Mouse (Mus musculus) kidney, embryonic 16.5 days (tissue): Measurements from ENCODE around the gene Sdr39u1. TPM values are rescaled to one million over a fixed set of nuclear protein-coding genes. Genes with fewer than 3 reads are reported as not detected.

Source experiments
- ATAC-seq: fragments of 200-750 bp; cut with Nextera tagmentation; 2 replicates; pipeline ENCODE4 v1.8.0; 2017; ENCODE audit warnings: moderate TSS enrichment; ENCODE audit not compliant: low FRiP score, low TSS enrichment
- H3K27ac ChIP-seq: fragments of 300-500 bp; sonication (generic); 2 replicates; pipeline ENCODE4 v1.5.1; 2014; ENCODE audit warnings: low read length
- H3K27me3 ChIP-seq: fragments of 300-500 bp; sonication (generic); 2 replicates; pipeline ENCODE4 v1.6.1; 2014; ENCODE audit warnings: low read length, control low read depth, mixed read lengths; ENCODE audit not compliant: insufficient read depth
- H3K36me3 ChIP-seq: fragments of 300-500 bp; sonication (generic); 2 replicates; pipeline ENCODE4 v1.6.1; 2014; ENCODE audit warnings: low read length, control low read depth, mixed read lengths; ENCODE audit not compliant: insufficient read depth
- H3K4me1 ChIP-seq: fragments of 300-500 bp; sonication (generic); 2 replicates; pipeline ENCODE4 v1.6.1; 2014; ENCODE audit warnings: low read length, control low read depth, mixed read lengths; ENCODE audit not compliant: insufficient read depth
- H3K4me2 ChIP-seq: fragments of 300-500 bp; sonication (generic); replicated peaks from 2 replicates; pipeline ENCODE4 v1.6.1; 2014; ENCODE audit warnings: low read depth, low read length
- H3K4me3 ChIP-seq: fragments of 300-500 bp; sonication (generic); 2 replicates; pipeline ENCODE4 v1.5.1; 2014; ENCODE audit warnings: mild to moderate bottlenecking, low read length
- H3K9ac ChIP-seq: fragments of 300-500 bp; sonication (generic); replicated peaks from 2 replicates; pipeline ENCODE4 v1.6.1; 2014; ENCODE audit warnings: low read length
- H3K9me3 ChIP-seq: fragments of 300-500 bp; sonication (generic); 2 replicates; pipeline ENCODE4 v1.6.1; 2016; ENCODE audit warnings: low read length, control low read depth
- WGBS: fragments of 180-500 bp; shearing (Covaris S2); extraction: QIAGEN DNeasy Blood & Tissue Kit; methylation state at CpG from one replicate; pipeline ENCODE4 v1.1.7; 2014; 5-methylcytosine and 5-hydroxymethylcytosine counted together
- polyA plus RNA-seq: library from polyadenylated mRNA; unstranded; fragments of >200 nt; fragmentation: Nextera tagmentation; extraction: Ambion mirVana; gene quantifications from 2 replicates; pipeline ENCODE4 v1.2.1, GENCODE M21; 2015

Gene Sdr39u1
- polyA plus RNA-seq, 1 experiment from 2014 or later = 75.8 TPM

- Histone ChIP-seq H3K4me3 (no peak overlapping the region), H3K36me3 (no peaks in the 10 kb centered on the region), H3K27me3 (no peaks in the 10 kb centered on the region), H3K4me1 (no peaks in the 10 kb centered on the region), H3K4me2 (0 out of 2 replicates have a peak overlapping the region, but pooled peaks have one; percentile 15), H3K27ac (no peak overlapping the region), H3K9me3 (no peaks in the 10 kb centered on the region), H3K9ac (peak overlapping the region; percentile 38; the same call in 1 of the 2 replicates)
- peak; percentile 85 for ATAC-seq
- WGBS = 39% methylated on average over 14 of the region's 14 CpGs
Measured at GRCm38 (mm10) chr14:55918240-55919082, 18.4 kb upstream of the Sdr39u1 start.

DNA sequence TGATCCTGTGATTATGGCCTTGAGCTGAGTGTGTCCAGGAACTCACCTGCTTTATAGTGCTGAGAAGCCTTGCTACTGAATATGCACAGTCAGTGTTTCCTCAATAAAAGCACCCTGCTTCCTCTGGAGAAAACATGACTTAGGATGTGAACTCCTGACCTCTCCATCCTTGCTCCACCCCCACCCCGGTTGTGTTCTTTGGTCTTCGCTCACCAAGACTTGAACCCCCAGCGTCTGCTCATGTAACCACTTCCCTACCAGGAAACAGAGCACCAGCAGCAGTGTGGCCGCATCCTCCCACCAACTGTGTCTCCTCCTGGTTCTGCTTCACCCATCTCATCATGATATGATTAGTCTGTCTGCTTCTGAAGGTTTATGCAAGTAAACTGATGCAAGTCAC, 13.3 kb upstream of the Sdr39u1 start:
- Histone ChIP-seq H3K9me3 (no peaks in the 10 kb centered on the region), H3K36me3 (no peaks in the 10 kb centered on the region), H3K9ac (no peak overlapping the region), H3K4me3 (no peak overlapping the region), H3K4me2 (no peak overlapping the region), H3K4me1 (no peaks in the 10 kb centered on the region), H3K27ac (no peak overlapping the region), H3K27me3 (no peaks in the 10 kb centered on the region)
- ATAC-seq = no peak
- WGBS = 36% methylated on average over 4 of the region's 4 CpGs

GRCm38 (mm10) chr14:55905518-55905917, 5.4 kb upstream of the Sdr39u1 start:
- whole genome bisulfite sequencing = 35% methylated on average over 1 of the region's 1 CpGs
- Histone ChIP-seq H3K27me3 (no peaks in the 10 kb centered on the region; the same call in 1 of the 2 replicates), H3K4me1 (peaks cover 7% of the 10 kb centered on the region), H3K36me3 (no peaks in the 10 kb centered on the region), H3K9me3 (no peaks in the 10 kb centered on the region), H3K9ac (no peak overlapping the region), H3K4me2 (no peak overlapping the region), H3K27ac (no peak overlapping the region), H3K4me3 (no peak overlapping the region)
- ATAC-seq = no peak

DNA sequence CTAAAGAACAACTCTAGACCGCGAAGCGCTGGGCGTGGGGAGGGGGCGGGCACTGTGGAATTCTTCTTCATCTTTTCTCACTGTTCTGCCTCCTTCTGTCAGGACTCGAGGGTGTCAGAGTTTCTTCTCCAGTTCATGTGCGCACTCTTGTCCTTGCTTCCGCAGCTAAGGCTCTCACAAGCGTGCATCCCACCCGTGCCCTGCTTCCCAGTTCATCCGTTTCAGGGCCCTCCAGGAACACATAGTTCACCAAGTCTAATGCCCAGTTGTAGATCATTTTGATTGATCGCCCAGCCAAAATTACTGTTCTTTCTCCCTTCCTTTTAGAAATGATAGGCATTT, 292 bp upstream of the Sdr39u1 start:
- 3% methylated on average over 12 of the region's 12 CpGs for WGBS
- Histone ChIP-seq H3K27me3 (no peaks in the 10 kb centered on the region), H3K36me3 (peaks cover 22% of the 10 kb centered on the region), H3K27ac (peak overlapping the region; percentile 83), H3K9me3 (no peaks in the 10 kb centered on the region), H3K4me3 (peak overlapping the region; percentile 59), H3K4me1 (peaks cover 16% of the 10 kb centered on the region), H3K4me2 (peak overlapping the region; percentile 81), H3K9ac (peak overlapping the region; percentile 83)
- ATAC-seq = peak; percentile 40; the same call in 1 of the 2 replicates

DNA sequence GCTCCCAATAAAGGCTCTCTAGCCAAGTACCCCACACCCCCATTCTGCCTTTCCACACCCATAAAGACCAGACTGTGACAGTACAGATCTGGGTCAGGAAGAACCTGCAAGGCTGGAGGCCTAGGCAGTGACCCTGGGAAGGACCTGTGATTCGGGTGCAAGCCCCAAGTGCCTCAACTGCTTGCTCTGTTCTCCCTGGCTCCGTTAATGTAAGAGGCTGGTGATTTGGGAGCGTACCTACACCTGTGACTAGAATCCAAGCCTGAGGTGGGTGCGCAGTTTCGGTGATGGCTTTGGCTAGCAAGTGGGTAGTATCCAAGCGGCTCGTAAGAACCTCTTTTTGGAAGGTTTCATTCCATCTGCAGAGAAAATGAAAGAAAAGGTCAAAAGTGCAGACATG, 1.1 kb downstream of the Sdr39u1 start:
- no peak overlapping the region for H3K4me3 ChIP-seq

GRCm38 (mm10) chr14:55897671-55898070, 2.4 kb downstream of the Sdr39u1 start:
- H3K9me3 ChIP-seq = no peaks in the 10 kb centered on the region
- no peak overlapping the region for H3K9ac ChIP-seq
- H3K4me3 ChIP-seq = no peak overlapping the region
- peaks cover 46% of the 10 kb centered on the region for H3K36me3 ChIP-seq
- no peak overlapping the region for H3K27ac ChIP-seq
- H3K4me1 ChIP-seq = peaks cover 16% of the 10 kb centered on the region
- 92% methylated on average over 12 of the region's 12 CpGs for WGBS
- no peak overlapping the region for H3K4me2 ChIP-seq
- no peaks in the 10 kb centered on the region for H3K27me3 ChIP-seq
- ATAC-seq = no peak

More for the DNA sequence above, 1.1 kb downstream of the Sdr39u1 start:
- no peak for ATAC-seq
- H3K9ac ChIP-seq = 0 out of 2 replicates have a peak overlapping the region, but pooled peaks have one; percentile 83
- H3K9me3 ChIP-seq = no peaks in the 10 kb centered on the region
- 89% methylated on average over 7 of the region's 7 CpGs for WGBS
- no peaks in the 10 kb centered on the region for H3K27me3 ChIP-seq
- peaks cover 37% of the 10 kb centered on the region for H3K36me3 ChIP-seq
- no peak overlapping the region for H3K27ac ChIP-seq
- peak overlapping the region; percentile 81 for H3K4me2 ChIP-seq
- peaks cover 16% of the 10 kb centered on the region for H3K4me1 ChIP-seq

GRCm38 (mm10) chr14:55886571-55887382, 13.3 kb downstream of the Sdr39u1 start:
- Histone ChIP-seq H3K4me3 (peak overlapping the region; percentile 84; the same call in 1 of the 2 replicates), H3K9me3 (no peaks in the 10 kb centered on the region), H3K4me1 (peaks cover 25% of the 10 kb centered on the region), H3K4me2 (peak overlapping the region; percentile 65), H3K36me3 (peaks cover 48% of the 10 kb centered on the region), H3K27ac (no peak overlapping the region), H3K27me3 (no peaks in the 10 kb centered on the region), H3K9ac (no peak overlapping the region)
- no peak for ATAC-seq
- 78% methylated on average over 24 of the region's 24 CpGs for WGBS

DNA sequence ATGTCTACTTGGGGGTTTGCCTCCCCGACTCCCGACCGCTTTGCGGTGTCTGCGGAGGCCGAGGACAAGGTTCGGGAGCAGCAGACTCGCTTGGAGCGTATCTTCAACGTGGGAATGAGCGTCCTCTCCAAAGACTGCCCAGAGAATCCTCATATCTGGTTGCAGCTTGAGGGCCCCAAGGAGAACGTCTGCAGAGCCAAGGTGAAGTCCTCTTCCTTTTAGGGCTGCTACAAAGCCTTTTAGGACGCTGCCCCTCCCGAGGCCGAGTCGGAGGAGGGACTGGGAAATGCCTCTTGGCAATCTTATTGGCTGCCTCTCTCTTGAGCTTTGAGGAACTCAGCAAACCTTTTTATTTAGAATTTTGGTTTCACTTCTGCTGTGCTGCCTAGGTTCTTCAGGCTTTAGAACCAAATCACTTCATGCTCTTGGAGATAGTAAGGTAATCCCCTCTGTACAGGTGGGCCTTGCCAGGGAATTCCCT, 14.3 kb downstream of the Sdr39u1 start:
- Histone ChIP-seq H3K4me3 (peak overlapping the region; percentile 84), H3K9ac (peak overlapping the region; percentile 93), H3K4me2 (peak overlapping the region; percentile 65), H3K4me1 (peaks cover 25% of the 10 kb centered on the region), H3K36me3 (peaks cover 40% of the 10 kb centered on the region), H3K27ac (peak overlapping the region; percentile 98), H3K9me3 (no peaks in the 10 kb centered on the region), H3K27me3 (no peaks in the 10 kb centered on the region)
- ATAC-seq = no peak
- 3% methylated on average over 16 of the region's 16 CpGs for WGBS

- Histone ChIP-seq H3K4me1 (peaks cover 25% of the 10 kb centered on the region), H3K36me3 (peaks cover 36% of the 10 kb centered on the region), H3K27me3 (no peaks in the 10 kb centered on the region), H3K9ac (peak overlapping the region; percentile 93), H3K27ac (peak overlapping the region; percentile 98), H3K4me3 (peak overlapping the region; percentile 84), H3K4me2 (peak overlapping the region; percentile 65), H3K9me3 (no peaks in the 10 kb centered on the region)
- ATAC-seq = peak; percentile 71
- WGBS = 1% methylated on average over 24 of the region's 30 CpGs
Measured at GRCm38 (mm10) chr14:55885114-55885790, 14.8 kb downstream of the Sdr39u1 start.
